Mouse (Mus musculus): ENCODE measurements at regions not wholly inside any gene's neighbourhood (a gene's known extent, or its start where the extent isn't known, plus 50 kb on each side); places are given as distances from the start of the nearest gene placed in this dataset.

DNA sequence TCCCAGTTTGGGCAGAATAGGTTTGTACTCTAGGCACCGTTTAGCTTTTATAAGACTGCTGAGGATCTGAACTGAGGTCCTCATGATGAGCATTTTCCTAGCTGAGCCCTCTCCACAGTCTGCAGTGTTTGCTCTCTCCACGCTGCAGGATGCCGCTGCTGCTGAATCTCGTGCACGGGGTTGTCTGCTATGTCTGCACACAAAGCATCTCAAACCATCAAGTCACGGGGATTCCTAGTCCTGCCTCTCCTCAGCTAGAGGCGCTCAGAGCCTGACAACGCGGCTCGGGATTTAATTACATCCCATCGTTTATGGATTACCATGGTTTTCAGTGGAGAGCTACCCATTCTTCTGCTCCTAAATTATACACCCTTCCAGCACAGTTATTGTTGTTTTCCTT, 175.6 kb downstream of the Rnf144b start:
- Histone ChIP-seq H3K9me3 (replicated peaks) (no peaks in the 10 kb centered on the region), H3K27me3 (no peaks in the 10 kb centered on the region), H3K27ac (replicated peaks) (no peak overlapping the region), H3K36me3 (replicated peaks) (no peaks in the 10 kb centered on the region), H3K4me3 (replicated peaks) (no peak overlapping the region), H3K4me1 (replicated peaks) (no peaks in the 10 kb centered on the region), H3K9ac (no peak overlapping the region), H3K4me2 (no peak overlapping the region)
- 67% methylated on average over 11 of the region's 11 CpGs for WGBS (ENCODE audit: insufficient replicate concordance)
- ATAC-seq (ENCODE audit: insufficient read depth): no peak

DNA sequence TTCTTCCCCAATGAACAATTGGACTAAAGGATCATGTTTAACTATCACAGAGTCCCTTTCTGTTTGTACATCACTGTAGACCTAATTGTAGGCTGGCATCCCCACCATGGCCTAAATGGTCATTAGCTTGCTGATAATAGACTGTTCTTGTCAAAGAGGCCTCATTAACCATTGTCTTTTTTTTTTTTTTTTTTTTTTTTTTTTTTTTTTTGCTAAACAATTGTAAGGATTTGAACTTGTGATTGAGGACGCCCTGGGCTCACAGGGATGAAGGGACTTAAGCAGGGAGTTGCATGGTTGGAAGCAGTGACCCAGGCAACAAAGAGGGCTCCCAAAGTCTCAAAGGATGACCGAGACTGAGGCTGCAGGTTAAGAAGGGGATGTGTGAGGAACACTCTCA, 178.0 kb downstream of the Rnf144b start:
- H3K27ac ChIP-seq (replicated peaks): no peak overlapping the region
- H3K9me3 ChIP-seq (replicated peaks): no peaks in the 10 kb centered on the region
- no peaks in the 10 kb centered on the region for H3K27me3 ChIP-seq
- no peaks in the 10 kb centered on the region for H3K4me1 ChIP-seq (replicated peaks)
- H3K4me3 ChIP-seq (replicated peaks): no peak overlapping the region
- no peaks in the 10 kb centered on the region for H3K36me3 ChIP-seq (replicated peaks)
- no peak overlapping the region for H3K9ac ChIP-seq
- no peak for ATAC-seq (ENCODE audit: insufficient read depth)
- WGBS (ENCODE audit: insufficient replicate concordance): 43% methylated on average over 2 of the region's 2 CpGs
- no peak overlapping the region for H3K4me2 ChIP-seq

DNA sequence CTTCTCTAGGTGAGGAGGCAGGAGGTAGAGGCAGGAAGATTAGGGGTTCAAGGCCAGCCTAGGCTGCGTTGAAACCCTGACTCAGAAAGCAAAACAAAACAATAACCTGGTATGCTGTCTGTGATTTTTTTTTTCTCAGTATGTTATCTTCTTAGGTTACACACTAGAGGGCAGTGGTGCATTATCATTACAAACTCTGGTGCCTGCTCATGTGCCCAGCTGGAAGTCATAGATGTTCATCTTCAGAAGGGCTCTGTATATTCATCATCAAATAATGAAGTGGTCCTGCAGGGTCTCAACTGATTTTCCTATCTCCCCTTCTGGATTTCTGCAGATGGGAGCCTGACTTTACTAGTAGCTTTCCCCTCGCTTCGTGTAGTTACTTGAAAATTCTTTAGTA, 178.6 kb downstream of the Rnf144b start:
- no peak for ATAC-seq (ENCODE audit: insufficient read depth)
- H3K4me1 ChIP-seq (replicated peaks): no peaks in the 10 kb centered on the region
- 45% methylated on average over 3 of the region's 3 CpGs for WGBS (ENCODE audit: insufficient replicate concordance)
- no peaks in the 10 kb centered on the region for H3K9me3 ChIP-seq (replicated peaks)
- no peak overlapping the region for H3K4me2 ChIP-seq
- H3K27me3 ChIP-seq: no peaks in the 10 kb centered on the region
- H3K27ac ChIP-seq (replicated peaks): no peak overlapping the region
- H3K9ac ChIP-seq: no peak overlapping the region
- no peak overlapping the region for H3K4me3 ChIP-seq (replicated peaks)
- no peaks in the 10 kb centered on the region for H3K36me3 ChIP-seq (replicated peaks)

DNA sequence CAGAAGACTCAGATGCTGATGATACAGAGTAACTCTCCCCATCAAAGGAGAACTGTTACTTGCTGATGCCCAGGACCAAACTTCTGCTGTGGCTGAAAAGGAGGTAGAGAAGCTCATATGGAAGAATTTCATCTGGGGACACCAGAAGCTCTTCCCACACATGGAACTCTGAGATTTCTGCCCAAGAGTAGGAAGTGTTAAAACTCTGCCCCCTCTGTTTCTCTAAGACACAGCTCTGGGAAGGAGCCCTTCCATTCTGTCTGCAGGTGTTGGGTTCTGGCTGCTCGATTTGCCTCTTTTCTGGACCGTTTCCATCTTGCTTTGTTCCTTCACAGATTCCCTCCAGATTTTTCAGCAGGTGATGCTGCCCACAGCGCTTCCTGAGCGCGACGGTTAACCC, 187.0 kb downstream of the Rnf144b start:
- no peaks in the 10 kb centered on the region for H3K4me1 ChIP-seq (replicated peaks)
- no peak overlapping the region for H3K4me2 ChIP-seq
- H3K36me3 ChIP-seq (replicated peaks): no peaks in the 10 kb centered on the region
- no peak overlapping the region for H3K9ac ChIP-seq
- H3K9me3 ChIP-seq (replicated peaks): no peaks in the 10 kb centered on the region
- no peak overlapping the region for H3K27ac ChIP-seq (replicated peaks)
- 67% methylated on average over 6 of the region's 6 CpGs for WGBS (ENCODE audit: insufficient replicate concordance)
- H3K27me3 ChIP-seq: no peaks in the 10 kb centered on the region
- ATAC-seq (ENCODE audit: insufficient read depth): no peak
- H3K4me3 ChIP-seq (replicated peaks): no peak overlapping the region

DNA sequence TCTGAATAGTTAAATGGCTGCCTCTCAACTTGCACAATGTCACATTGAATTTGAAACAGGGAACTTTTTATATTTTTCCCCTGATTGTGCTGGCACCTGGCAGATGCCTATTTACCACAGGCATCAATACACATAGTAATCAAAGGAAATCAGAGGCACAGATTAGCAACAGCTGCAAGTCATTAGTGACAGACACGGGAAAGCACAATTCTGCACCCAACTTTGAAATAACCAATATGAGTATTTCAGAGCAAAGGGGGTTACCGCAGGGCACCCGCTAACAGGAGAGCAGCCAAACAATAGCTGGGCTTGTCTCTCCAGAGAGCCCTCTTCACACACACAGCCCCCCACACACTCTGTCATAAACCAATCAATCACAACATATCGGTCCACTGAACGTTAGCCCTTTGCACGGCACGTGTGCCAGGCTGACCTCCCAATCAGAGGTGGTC, 188.3 kb downstream of the Rnf144b start:
- H3K27me3 ChIP-seq: no peaks in the 10 kb centered on the region
- no peak overlapping the region for H3K9ac ChIP-seq
- ATAC-seq (ENCODE audit: insufficient read depth): no peak
- 57% methylated on average over 7 of the region's 7 CpGs for WGBS (ENCODE audit: insufficient replicate concordance)
- H3K36me3 ChIP-seq (replicated peaks): no peaks in the 10 kb centered on the region
- no peaks in the 10 kb centered on the region for H3K9me3 ChIP-seq (replicated peaks)
- no peak overlapping the region for H3K4me2 ChIP-seq
- H3K27ac ChIP-seq (replicated peaks): no peak overlapping the region
- H3K4me1 ChIP-seq (replicated peaks): no peaks in the 10 kb centered on the region
- no peak overlapping the region for H3K4me3 ChIP-seq (replicated peaks)

DNA sequence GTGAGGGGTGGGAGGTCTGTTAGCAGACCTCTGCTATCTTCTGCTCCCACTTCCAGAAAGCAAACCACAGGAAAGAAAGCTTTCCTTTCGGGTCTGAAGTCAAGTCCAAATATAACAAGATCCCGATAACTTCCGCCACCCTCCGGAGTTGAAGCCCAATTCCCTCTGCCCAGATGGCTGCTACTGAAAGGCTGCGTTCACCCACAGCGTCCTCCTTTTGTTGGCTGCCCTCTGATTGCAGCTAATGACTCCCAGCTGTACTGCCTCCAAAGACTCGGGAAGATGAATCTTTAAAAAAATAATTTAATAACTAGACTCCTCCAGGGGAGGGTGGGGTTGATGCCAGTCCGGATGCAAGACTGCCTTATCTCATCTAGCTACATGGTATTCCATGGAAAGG, 197.1 kb downstream of the Rnf144b start:
- no peaks in the 10 kb centered on the region for H3K27me3 ChIP-seq
- no peak overlapping the region for H3K27ac ChIP-seq (replicated peaks)
- ATAC-seq (ENCODE audit: insufficient read depth): no peak
- WGBS (ENCODE audit: insufficient replicate concordance): 44% methylated on average over 8 of the region's 8 CpGs
- H3K9ac ChIP-seq: no peak overlapping the region
- no peaks in the 10 kb centered on the region for H3K4me1 ChIP-seq (replicated peaks)
- no peaks in the 10 kb centered on the region for H3K36me3 ChIP-seq (replicated peaks)
- no peak overlapping the region for H3K4me3 ChIP-seq (replicated peaks)
- no peaks in the 10 kb centered on the region for H3K9me3 ChIP-seq (replicated peaks)
- no peak overlapping the region for H3K4me2 ChIP-seq

DNA sequence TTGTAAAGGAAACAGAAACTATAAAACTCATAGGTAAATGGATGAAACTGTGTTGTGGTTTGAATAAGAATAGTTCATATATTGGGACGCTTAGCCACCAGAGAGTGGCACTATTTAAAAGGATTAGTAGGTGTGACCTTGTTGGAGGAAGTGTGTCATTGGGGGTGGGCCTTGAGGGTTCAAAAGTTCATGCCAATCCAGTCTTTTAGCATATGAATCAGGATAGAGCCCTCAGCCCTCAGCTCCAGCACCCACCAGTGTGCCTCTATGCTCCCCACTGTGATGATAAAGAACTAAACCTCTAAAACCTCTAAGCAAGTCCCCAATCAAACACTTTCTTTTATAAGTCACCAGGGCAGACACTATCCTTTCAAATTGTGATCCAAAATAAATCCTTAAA, 199.4 kb downstream of the Rnf144b start:
- H3K27me3 ChIP-seq: no peaks in the 10 kb centered on the region
- H3K27ac ChIP-seq (replicated peaks): no peak overlapping the region
- no peak overlapping the region for H3K4me2 ChIP-seq

DNA sequence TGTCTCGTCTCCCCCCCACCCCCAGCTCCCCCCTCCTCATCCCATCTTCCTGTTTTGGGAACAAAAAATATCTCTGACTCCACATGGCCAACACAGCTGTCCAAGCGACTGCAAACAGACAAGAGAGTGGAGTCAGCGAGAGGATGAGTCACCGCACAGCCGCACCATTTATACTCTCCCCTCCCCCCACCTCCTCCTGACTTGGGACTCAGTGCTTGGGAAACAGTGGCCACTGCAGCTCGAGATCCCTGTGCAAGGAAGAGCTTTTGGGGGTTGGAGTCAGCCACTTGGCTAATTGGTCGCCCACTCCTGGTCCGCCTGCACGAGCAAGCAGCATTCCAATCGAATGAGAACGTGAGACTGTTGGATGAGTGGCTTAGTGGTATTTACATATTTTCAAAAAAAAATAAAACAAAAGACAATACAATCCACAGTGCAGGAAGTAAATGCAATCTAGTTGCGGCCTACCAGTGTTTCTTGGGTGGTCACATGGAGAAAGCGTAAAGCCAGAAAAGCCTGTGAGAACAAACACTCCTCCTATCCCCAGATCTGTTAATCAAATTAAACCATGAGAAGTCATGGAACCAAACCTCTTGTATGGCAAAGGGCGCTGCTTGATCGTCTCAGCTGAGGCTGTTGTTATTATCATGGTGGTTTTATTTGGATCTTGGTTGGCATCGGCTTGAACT, 213.7 kb downstream of the Rnf144b start:
- Histone ChIP-seq H3K9me3 (replicated peaks) (no peaks in the 10 kb centered on the region), H3K4me1 (replicated peaks) (no peaks in the 10 kb centered on the region), H3K36me3 (replicated peaks) (no peaks in the 10 kb centered on the region), H3K4me2 (no peak overlapping the region), H3K9ac (no peak overlapping the region), H3K27ac (replicated peaks) (no peak overlapping the region), H3K4me3 (replicated peaks) (no peak overlapping the region), H3K27me3 (no peaks in the 10 kb centered on the region)
- no peak for ATAC-seq (ENCODE audit: insufficient read depth)
- 41% methylated on average over 16 of the region's 16 CpGs for WGBS (ENCODE audit: insufficient replicate concordance)

More for the DNA sequence above, 199.4 kb downstream of the Rnf144b start:
- H3K9me3 ChIP-seq (replicated peaks): no peaks in the 10 kb centered on the region
- WGBS (ENCODE audit: insufficient replicate concordance): 62% methylated on average over 1 of the region's 1 CpGs
- H3K9ac ChIP-seq: no peak overlapping the region
- no peak overlapping the region for H3K4me3 ChIP-seq (replicated peaks)
- no peaks in the 10 kb centered on the region for H3K4me1 ChIP-seq (replicated peaks)
- no peak for ATAC-seq (ENCODE audit: insufficient read depth)
- H3K36me3 ChIP-seq (replicated peaks): no peaks in the 10 kb centered on the region

DNA sequence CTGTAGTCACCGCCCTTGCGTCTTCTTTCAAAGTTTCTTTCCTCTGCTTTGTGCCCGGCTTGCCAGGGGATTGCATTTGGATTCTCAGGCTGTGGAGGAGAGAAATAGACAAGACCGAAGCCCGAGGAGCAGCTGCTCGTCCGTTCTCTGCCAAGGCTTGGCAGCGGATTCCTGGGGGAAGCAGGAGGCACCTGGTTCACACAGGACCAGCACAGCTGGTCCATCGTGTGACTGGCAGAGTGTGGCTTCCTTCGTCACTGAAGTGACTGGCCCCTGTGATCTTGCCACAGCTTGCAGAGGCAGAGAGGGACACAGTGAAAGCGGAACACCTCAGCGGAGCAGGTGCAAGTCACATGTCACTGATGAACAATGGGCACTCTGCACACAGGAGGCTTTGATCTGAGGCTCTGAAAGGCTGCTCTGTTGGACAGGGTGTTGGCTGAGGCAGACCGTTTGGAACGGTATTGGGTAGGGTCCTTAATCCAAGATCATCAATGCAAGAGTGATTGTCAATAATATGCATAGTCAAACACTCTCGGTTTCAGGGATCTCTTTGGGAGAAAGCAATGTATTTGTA, 214.5 kb downstream of the Rnf144b start:
- no peaks in the 10 kb centered on the region for H3K36me3 ChIP-seq (replicated peaks)
- no peak overlapping the region for H3K27ac ChIP-seq (replicated peaks)
- no peak overlapping the region for H3K4me2 ChIP-seq
- no peaks in the 10 kb centered on the region for H3K4me1 ChIP-seq (replicated peaks)
- no peaks in the 10 kb centered on the region for H3K27me3 ChIP-seq
- 73% methylated on average over 15 of the region's 15 CpGs for WGBS (ENCODE audit: insufficient replicate concordance)
- no peaks in the 10 kb centered on the region for H3K9me3 ChIP-seq (replicated peaks)
- H3K9ac ChIP-seq: no peak overlapping the region
- H3K4me3 ChIP-seq (replicated peaks): no peak overlapping the region
- ATAC-seq (ENCODE audit: insufficient read depth): no peak

DNA sequence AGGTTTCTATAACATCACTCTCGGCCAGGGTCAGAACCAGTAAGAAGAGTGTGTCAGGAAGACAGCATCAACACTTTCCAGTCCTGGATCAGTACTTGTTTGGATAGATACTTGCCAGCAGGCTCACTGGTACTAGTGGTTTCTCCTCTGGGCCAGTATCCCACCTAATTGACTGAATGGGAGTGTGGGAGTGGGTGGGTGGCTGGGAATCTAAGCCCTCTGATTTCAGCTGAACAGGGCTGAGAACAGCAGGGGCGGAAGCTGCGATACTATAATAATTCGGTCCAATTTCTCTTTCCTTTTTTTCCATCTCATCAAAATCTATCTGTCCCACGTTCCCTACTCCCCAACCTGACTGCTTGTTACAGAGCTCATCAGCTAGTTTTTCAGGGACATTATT, 217.0 kb downstream of the Rnf144b start:
- no peak overlapping the region for H3K4me3 ChIP-seq (replicated peaks)
- H3K9ac ChIP-seq: no peak overlapping the region
- no peaks in the 10 kb centered on the region for H3K9me3 ChIP-seq (replicated peaks)
- no peak overlapping the region for H3K4me2 ChIP-seq
- ATAC-seq (ENCODE audit: insufficient read depth): no peak
- no peaks in the 10 kb centered on the region for H3K4me1 ChIP-seq (replicated peaks)
- no peak overlapping the region for H3K27ac ChIP-seq (replicated peaks)
- 68% methylated on average over 5 of the region's 5 CpGs for WGBS (ENCODE audit: insufficient replicate concordance)
- H3K27me3 ChIP-seq: no peaks in the 10 kb centered on the region
- H3K36me3 ChIP-seq (replicated peaks): no peaks in the 10 kb centered on the region

DNA sequence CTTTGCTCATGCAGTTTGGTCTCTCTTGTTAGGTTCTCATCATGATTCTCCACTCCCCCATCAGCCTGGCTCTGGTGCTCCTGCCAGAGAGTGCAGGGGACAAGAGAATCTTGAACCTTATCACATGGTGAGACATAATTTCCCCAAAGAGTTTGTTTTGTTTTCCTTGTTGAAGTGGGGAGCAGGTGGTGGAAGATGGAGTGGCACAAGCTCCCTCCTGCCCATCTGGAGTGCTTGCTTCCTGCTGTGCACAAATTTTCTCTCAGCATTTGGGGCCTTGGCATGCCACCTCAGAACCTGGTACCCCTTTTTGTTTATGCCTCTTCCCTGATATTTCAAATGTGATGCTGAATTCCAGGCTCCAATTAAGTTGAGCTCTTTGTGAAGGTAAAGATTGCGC, 219.9 kb downstream of the Rnf144b start:
- H3K9me3 ChIP-seq (replicated peaks): no peaks in the 10 kb centered on the region
- WGBS (ENCODE audit: insufficient replicate concordance): 81% methylated on average over 1 of the region's 1 CpGs

DNA sequence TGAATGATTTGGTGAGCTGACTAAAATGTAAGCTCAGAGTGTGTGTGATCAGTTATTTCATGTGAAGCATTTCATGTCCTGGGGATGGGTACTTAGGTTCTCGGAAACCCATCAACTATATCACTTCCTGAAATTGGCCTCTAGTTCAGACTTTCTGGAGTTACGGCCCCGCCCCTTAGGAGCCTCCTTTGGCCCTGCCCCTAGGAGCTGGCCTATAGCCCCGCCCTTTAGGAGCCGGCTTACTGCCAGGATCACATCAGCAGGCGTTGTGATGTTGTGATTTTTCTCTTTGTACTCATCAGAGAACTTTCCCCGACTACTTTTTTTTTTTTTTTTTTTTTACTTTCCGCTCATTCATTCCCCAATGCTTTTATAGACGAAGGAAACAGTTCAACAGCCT, 223.1 kb downstream of the Rnf144b start:
- WGBS (ENCODE audit: insufficient replicate concordance): 24% methylated on average over 9 of the region's 9 CpGs

More for the DNA sequence above, 219.9 kb downstream of the Rnf144b start:
- Histone ChIP-seq H3K4me2 (no peak overlapping the region), H3K27ac (replicated peaks) (no peak overlapping the region), H3K9ac (no peak overlapping the region), H3K4me1 (replicated peaks) (no peaks in the 10 kb centered on the region), H3K4me3 (replicated peaks) (no peak overlapping the region), H3K36me3 (replicated peaks) (no peaks in the 10 kb centered on the region), H3K27me3 (no peaks in the 10 kb centered on the region)
- no peak for ATAC-seq (ENCODE audit: insufficient read depth)

More for the DNA sequence above, 223.1 kb downstream of the Rnf144b start:
- no peaks in the 10 kb centered on the region for H3K27me3 ChIP-seq
- no peak overlapping the region for H3K27ac ChIP-seq (replicated peaks)
- no peaks in the 10 kb centered on the region for H3K9me3 ChIP-seq (replicated peaks)
- no peaks in the 10 kb centered on the region for H3K36me3 ChIP-seq (replicated peaks)
- no peak overlapping the region for H3K4me3 ChIP-seq (replicated peaks)
- H3K4me2 ChIP-seq: no peak overlapping the region
- H3K4me1 ChIP-seq (replicated peaks): no peaks in the 10 kb centered on the region
- no peak overlapping the region for H3K9ac ChIP-seq
- ATAC-seq (ENCODE audit: insufficient read depth): no peak

Data from liver, embryonic 15.5 days (tissue).